Mouse (Mus musculus) testis, adult 2 months (tissue): ENCODE measurements around the gene Casz1.

Experiments
- CTCF ChIP-seq: fragments of 200-500 bp; IDR thresholded peaks from 2 replicates; pipeline ENCODE4 v1.5.1; 2012; ENCODE audit warnings: low read depth, mild to moderate bottlenecking, inconsistent platforms, low read length, moderate library complexity; ENCODE audit not compliant: control insufficient read depth, insufficient read depth, insufficient replicate concordance
- POLR2A ChIP-seq: fragments of 200-500 bp; IDR thresholded peaks from 2 replicates; pipeline ENCODE4 v1.6.1; 2012; ENCODE audit warnings: low read depth, mild to moderate bottlenecking, inconsistent platforms, low read length, moderate library complexity; ENCODE audit not compliant: control insufficient read depth

DNA sequence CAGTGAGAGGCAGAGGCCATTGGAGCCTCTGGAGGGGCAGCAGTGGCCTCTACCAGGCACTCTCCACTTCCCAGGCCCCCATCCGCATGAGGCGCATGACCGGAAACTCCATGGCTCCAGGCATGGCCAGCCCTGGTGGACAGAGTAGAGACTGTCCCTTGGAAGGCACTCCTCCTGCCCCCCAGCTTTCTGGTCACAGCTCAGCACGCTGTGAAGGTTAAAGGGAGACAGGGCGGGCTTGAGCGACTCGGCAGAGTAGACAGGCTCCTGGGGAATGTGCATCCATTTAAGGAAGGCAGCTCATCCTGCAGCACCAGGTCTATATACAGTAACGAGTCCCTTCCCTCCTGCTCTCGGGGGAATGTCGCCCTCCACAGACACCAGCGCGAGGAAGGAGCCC, 155.8 kb downstream of the Casz1 start:
- TF ChIP-seq POLR2A = no peak
- no peak for TF ChIP-seq CTCF
